Mouse (Mus musculus) erythroblast, embryonic 14.5 days (primary cell): Measurements from ENCODE around the gene Tmem91.

Experiments
- GATA1 ChIP-seq: IDR thresholded peaks from 2 replicates; pipeline ENCODE4 v1.6.1; 2012; ENCODE audit warnings: low read length, inconsistent platforms, mixed read lengths
- TAL1 ChIP-seq: IDR thresholded peaks from 3 replicates; pipeline ENCODE4 v1.6.1; 2012; ENCODE audit warnings: low read length, inconsistent platforms, mixed read lengths

DNA sequence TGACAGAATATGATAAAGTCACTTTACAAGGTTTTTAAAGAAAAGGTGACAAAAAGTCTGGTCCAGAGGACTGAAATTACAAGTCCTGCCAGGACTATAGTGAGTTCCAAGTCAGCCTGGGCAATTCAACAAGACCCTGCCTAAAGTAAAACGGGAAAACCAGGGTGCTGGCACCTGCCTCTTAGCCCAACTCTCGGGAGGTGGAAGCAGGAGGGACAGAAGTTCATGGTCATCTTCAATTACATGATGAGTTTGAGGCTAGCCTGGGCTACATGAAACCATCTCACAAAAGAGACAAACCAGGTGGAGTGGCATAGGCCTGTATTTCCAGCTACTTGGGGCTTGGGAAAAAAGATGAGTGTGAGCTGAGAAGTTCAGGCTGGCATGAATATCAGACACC, 3.3 kb downstream of the Tmem91 start:
- TF ChIP-seq GATA1 = no peak
- TF ChIP-seq TAL1 = no peak
